Mouse (Mus musculus) liver, postnatal 0 days (tissue): ENCODE measurements around the gene Bmyc.

ENCODE experiments used
- CTCF ChIP-seq: sonication (generic); IDR thresholded peaks from 2 replicates; pipeline ENCODE4 v1.5.1; 2016; ENCODE audit warnings: antibody characterized with exemption, low read depth
- EP300 ChIP-seq: IDR thresholded peaks from 2 replicates; pipeline ENCODE4 v1.6.1; 2016; ENCODE audit warnings: antibody characterized with exemption, low read depth, mild to moderate bottlenecking

DNA sequence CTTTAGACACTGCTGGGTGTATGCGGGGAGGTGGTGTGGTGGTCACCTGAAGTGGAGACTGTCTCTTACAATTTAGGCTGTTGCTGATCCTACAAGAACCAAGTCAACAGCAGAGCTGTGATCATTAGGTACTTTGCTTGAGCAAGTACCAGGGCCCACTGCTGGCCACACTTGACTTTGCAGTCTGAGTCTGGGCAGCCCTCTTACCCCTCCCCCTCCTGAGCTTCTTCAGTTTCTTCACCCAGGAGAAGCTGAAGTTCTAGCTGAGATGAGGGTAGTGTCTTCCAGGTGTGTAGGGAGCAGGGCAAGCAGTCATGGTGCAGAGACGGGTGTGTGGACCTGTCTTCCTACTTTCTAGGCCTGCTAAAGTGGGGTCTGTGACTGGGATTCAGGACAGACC, 1.6 kb downstream of the Bmyc start:
- TF ChIP-seq CTCF = peak; percentile 17; the same call in 1 of the 2 replicates
- TF ChIP-seq EP300 = no peak
